Mouse (Mus musculus) bone marrow, adult 2 months (tissue): ENCODE data around the gene Sf3a3. TPM values are rescaled to one million over a fixed set of nuclear protein-coding genes. Genes with fewer than 3 reads are reported as not detected.

Experiments used
- H3K27ac ChIP-seq: fragments of 200-500 bp; 2 replicates; pipeline ENCODE4 v1.5.1; 2012; ENCODE audit warnings: low read depth, mild to moderate bottlenecking, control low read depth, inconsistent platforms, low read length; ENCODE audit not compliant: control insufficient read depth, poor library complexity, insufficient read depth
- H3K4me1 ChIP-seq: fragments of 200-500 bp; 2 replicates; pipeline ENCODE4 v1.6.1; 2011; ENCODE audit warnings: low read length; ENCODE audit not compliant: control insufficient read depth, insufficient read depth
- H3K4me3 ChIP-seq: fragments of 200-500 bp; replicated peaks from 2 replicates; pipeline ENCODE3; 2011; ENCODE audit warnings: mild to moderate bottlenecking, low read depth, low read length, control low read depth; ENCODE audit not compliant: control insufficient read depth
- CTCF ChIP-seq: fragments of 200-500 bp; IDR thresholded peaks from 2 replicates; pipeline ENCODE4 v1.5.1; 2011; ENCODE audit warnings: low read length, control low read depth; ENCODE audit not compliant: control insufficient read depth, insufficient read depth
- POLR2A ChIP-seq: fragments of 200-500 bp; IDR thresholded peaks from 2 replicates; pipeline ENCODE4 v1.6.1; 2011; ENCODE audit warnings: low read depth, mild to moderate bottlenecking, control low read depth, low read length, borderline replicate concordance; ENCODE audit not compliant: control insufficient read depth
- WGBS: fragments of 180-500 bp; shearing (Covaris S2); methylation state at CpG from one replicate; pipeline ENCODE4 v1.1.7; 2018; 5-methylcytosine and 5-hydroxymethylcytosine counted together
- polyA plus RNA-seq: library from polyadenylated mRNA; stranded (reverse); fragments of >200 nt; gene quantifications from 2 replicates; pipeline ENCODE4 v1.2.4, GENCODE M21; 2011; ENCODE audit warnings: low replicate concordance; ENCODE audit not compliant: missing spikeins, insufficient read depth, insufficient read length

Gene Sf3a3
- polyA plus RNA-seq, 1 experiment = 43.4 TPM

DNA sequence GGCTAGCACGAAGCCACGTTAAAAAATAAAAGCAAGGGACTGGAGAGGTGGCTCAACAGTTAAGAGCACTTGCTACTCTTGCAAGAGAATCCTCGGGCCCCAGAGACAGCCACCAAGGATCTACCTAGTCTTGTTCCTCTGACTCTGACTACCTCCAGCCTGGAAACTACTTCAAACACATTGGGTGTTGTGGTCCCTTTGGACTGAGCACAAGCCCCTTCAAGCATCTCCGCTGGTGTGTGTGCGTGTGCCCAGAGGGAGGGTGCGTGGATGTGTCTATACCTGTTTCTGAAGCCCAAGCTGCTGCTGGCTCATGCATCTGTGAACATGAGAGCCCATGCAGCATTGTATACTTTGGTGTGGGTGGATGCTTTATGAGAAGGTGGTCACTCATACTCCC is 38.6 kb upstream of the Sf3a3 start:
- TF ChIP-seq CTCF (no peak), POLR2A (no peak)
- no peak overlapping the region for H3K27ac ChIP-seq
- no peaks in the 10 kb centered on the region for H3K4me1 ChIP-seq
- no peak overlapping the region for H3K4me3 ChIP-seq
- 87% methylated on average over 6 of the region's 6 CpGs for WGBS

DNA sequence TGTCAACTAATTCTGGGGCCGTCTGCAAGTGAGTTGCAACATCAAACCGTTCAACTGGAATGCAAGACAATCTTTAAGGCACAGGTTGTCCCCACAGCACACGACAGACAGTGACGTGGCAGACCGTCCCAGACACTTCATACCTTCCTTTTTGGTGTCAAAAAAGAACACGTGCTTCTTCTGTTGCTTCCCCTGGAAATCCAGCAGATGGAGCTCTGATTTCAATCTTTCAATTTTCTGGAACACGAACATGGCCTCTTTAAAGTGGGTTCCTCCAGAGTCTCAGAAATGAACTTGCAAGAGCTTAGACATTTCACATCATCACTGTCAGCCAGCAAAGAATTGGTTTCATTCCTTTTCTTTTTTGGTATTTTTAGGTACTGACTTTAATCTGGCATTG is 32.3 kb upstream of the Sf3a3 start:
- no peak overlapping the region for H3K27ac ChIP-seq
- TF ChIP-seq POLR2A (no peak), CTCF (no peak)

DNA sequence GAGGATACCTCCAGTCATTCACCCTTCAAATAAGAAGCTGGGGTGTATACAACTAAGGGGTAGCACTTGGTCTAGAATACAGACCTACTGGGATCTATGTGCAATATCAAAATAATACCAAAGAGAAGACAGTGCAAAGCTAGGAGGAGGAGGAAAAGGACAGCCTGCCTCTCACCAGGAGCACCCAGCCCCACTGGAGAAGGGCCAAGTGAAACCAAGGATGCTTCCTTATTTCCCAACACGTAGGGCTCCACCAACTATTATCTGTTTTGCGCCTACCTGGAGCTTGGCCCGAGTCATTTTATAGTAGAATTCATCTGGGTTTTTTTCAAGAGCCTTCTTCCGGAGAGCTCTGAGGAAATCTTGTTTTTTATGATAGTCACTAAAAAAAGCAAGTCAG is 31.1 kb upstream of the Sf3a3 start:
- Histone ChIP-seq H3K4me1 (no peaks in the 10 kb centered on the region), H3K4me3 (no peak overlapping the region), H3K27ac (no peak overlapping the region)
- TF ChIP-seq CTCF (no peak), POLR2A (no peak)
- WGBS = 56% methylated on average over 4 of the region's 4 CpGs

More for the DNA sequence above, 32.3 kb upstream of the Sf3a3 start:
- WGBS = 38% methylated on average over 7 of the region's 7 CpGs
- Histone ChIP-seq H3K4me1 (no peaks in the 10 kb centered on the region), H3K4me3 (no peak overlapping the region)

DNA sequence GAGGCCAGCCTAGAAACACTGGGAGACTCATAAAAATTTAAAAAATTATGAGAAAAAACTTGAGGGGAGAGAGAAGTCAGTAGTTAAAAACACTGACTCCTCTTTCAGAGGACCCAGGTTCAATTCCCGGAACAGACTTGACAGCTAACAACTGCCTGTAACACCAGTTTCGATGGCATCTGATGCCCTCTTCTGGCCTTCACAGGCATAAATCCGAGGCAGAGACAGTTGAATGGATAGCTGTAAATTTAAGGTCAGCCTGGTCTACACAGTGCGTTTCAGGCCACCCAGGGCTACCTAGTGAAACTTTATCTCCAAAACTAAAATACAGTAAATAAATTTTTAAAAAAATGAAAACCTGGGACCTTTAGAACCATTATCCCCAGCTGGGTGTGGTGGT is 29.6 kb upstream of the Sf3a3 start:
- Histone ChIP-seq H3K27ac (no peak overlapping the region), H3K4me1 (no peaks in the 10 kb centered on the region), H3K4me3 (no peak overlapping the region)
- TF ChIP-seq POLR2A = no peak
- WGBS = 77% methylated on average over 4 of the region's 4 CpGs

DNA sequence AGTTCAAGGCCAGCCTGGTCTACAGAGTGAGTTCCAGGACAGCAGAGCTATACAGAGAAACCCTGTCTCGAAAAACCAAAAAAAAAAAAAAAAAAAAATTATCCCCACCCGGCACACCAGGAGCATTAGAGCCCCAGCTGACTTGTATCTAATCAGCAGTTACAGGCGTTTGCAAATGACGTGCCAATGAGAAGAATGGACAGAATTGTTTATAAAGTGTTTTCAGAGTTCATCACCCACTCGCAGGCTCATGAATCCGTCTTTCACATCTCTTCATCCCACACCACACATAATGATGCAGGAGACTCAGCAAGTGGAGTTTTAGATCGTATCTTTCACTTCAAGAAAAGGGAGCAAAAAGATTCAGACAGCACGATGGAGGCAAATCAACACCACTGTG is 29.1 kb upstream of the Sf3a3 start:
- no peak overlapping the region for H3K4me3 ChIP-seq
- 77% methylated on average over 8 of the region's 8 CpGs for WGBS
- H3K4me1 ChIP-seq = no peaks in the 10 kb centered on the region
- H3K27ac ChIP-seq = no peak overlapping the region
- TF ChIP-seq CTCF (no peak), POLR2A (no peak)

DNA sequence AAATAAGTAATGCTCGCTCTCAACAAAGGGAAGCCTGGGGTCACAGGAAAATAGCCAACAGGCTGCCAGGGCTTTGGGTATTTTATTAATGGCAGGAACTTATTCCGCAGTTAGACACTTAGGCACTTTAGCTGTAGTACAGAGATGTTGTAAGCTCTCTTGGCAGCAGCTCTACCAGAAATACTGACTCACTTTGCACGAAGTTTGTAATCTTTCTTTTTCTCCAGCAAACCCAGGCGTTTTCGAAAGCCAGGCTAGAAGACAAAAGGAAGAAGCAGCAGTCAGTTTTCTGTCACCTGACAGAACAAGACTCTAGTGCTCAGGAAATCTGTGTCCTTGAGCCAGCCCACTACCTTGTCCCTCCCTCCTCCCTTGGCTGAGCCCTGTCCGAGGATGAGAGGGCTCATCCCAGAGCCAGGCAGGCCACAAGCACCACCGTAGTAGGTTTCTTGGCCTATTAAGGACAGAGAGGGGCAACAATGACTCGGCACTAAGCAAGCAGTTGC is 28.6 kb upstream of the Sf3a3 start:
- H3K4me3 ChIP-seq = no peak overlapping the region
- no peak for TF ChIP-seq CTCF
- TF ChIP-seq POLR2A = no peak

DNA sequence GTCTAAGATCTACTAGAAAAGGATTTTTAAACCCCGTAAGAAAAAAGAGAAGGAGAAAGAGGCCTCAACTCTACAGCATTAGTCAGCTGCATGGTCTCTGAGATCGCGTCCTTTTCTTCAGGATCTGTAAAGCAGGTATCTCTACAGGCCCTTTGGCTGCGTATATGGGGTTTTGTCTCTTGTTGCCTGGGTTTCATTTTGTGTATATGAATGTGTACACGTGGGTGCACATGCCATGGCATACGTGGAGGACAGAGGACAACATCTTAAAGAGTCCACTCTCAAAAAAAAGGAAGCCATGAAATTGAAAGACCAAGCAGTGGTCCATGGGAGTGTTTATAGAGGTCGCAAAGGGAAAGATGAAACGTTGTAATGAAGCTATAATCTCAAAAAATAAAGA is 23.1 kb upstream of the Sf3a3 start:
- no peak overlapping the region for H3K4me3 ChIP-seq
- TF ChIP-seq CTCF = no peak
- no peak for TF ChIP-seq POLR2A
- 58% methylated on average over 8 of the region's 8 CpGs for WGBS
- H3K27ac ChIP-seq = no peak overlapping the region
- H3K4me1 ChIP-seq = no peaks in the 10 kb centered on the region; the same call in 1 of the 2 replicates

More for the DNA sequence above, 28.6 kb upstream of the Sf3a3 start:
- WGBS = 64% methylated on average over 8 of the region's 8 CpGs
- no peak overlapping the region for H3K27ac ChIP-seq
- H3K4me1 ChIP-seq = no peaks in the 10 kb centered on the region

DNA sequence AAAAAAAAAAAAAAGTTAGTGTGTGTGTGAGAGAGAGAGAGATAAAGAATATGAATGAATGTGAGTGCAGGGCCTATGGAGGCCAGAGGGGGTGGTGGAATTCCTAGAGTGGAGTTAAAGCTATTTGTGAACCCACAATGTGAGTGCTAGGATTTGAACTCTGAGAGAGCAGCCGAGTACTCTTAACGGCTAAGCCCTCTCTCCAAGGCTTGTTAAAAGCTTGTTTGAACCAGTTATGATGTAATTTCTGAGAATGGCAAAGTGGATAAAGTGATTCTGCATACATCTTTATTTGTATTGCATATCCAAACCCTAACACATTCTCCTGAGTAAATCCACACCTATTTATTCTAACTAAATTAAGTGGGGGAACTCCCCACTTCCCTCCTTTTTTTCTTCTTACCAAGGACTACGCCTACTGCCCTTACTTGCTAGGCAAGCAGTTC is 22.1 kb upstream of the Sf3a3 start:
- WGBS = 40% methylated on average over 3 of the region's 3 CpGs
- H3K4me3 ChIP-seq = no peak overlapping the region
- TF ChIP-seq POLR2A (no peak), CTCF (no peak)
- H3K27ac ChIP-seq = no peak overlapping the region
- H3K4me1 ChIP-seq = no peaks in the 10 kb centered on the region; the same call in 1 of the 2 replicates

DNA sequence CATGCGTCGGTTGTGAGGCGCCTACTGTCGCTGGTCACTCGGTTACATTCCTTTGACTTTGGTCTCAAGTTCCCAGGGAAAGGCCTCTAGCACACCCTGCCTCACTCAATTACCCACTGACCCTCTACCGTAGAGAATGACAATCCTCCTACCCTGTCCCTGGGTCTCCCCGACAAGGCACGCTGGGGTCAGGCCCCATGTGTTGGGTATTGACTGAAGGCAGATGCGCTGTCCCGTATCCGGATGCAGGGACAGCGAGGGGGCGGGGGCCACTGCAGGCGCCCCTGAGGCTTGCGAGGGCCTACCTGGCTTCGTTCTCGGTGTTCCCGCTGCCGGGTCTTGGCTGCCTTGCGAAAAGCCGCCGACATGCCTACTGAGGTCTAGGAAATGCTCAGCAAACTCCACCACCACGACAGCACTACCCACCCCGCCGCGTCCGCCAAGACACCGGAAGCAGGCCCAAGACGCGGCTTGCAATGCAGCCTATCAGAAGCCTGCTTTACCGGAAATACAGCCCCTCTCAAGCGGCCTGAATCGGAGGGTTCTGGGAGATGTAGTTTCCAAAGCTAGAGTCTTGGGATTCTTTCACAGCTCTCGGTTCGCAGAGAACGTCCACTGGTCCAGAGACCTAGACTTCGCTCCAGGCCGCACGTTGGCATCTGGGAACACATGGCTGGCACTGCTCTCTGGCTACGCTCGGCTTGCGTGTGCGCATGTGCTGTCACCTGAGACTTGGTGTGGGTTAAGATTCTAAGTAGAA is 21.3 kb upstream of the Sf3a3 start, which contains the start of gene Utp11:
Gene Utp11, minus strand, starts transcription at position 466 of the 760 bp plus-strand sequence.
- WGBS = under 1% methylated on average over 43 of the region's 43 CpGs
- Histone ChIP-seq H3K27ac (peak within 1 kb of the TSS; percentile 26), H3K4me1 (no peaks in the 10 kb centered on the region; the same call in 1 of the 2 replicates), H3K4me3 (peak within 1 kb of the TSS; percentile 75)
- TF ChIP-seq POLR2A = peak; percentile 24; the same call in 1 of the 2 replicates
- TF ChIP-seq CTCF = no peak
